Mouse (Mus musculus): ENCODE results near the gene Foxo6.

- TF ChIP-seq MAX (IDR thresholded peaks at IDR 0.05): no peak
- TF ChIP-seq CTCF (IDR thresholded peaks at IDR 0.05; ENCODE audit: control insufficient read depth, insufficient read depth, insufficient read length): no peak
- no peak for TF ChIP-seq CEBPB (IDR thresholded peaks at IDR 0.05; ENCODE audit: low read depth)
- TF ChIP-seq USF1 (IDR thresholded peaks at IDR 0.05; ENCODE audit: low read depth): no peak
- TF ChIP-seq MYOG (IDR thresholded peaks at IDR 0.05; ENCODE audit: control insufficient read depth, extremely low read depth, insufficient read length): no peak
- TF ChIP-seq MYOD1 (IDR thresholded peaks at IDR 0.05; ENCODE audit: control insufficient read depth, insufficient read length, low read depth): no peak
These were observed 4.1 kb upstream of the Foxo6 start for GRCm38 (mm10) chr4:120291106-120291822.
